ENCODE assay signal across 17 mouse cellular contexts in the genomic region with DNA sequence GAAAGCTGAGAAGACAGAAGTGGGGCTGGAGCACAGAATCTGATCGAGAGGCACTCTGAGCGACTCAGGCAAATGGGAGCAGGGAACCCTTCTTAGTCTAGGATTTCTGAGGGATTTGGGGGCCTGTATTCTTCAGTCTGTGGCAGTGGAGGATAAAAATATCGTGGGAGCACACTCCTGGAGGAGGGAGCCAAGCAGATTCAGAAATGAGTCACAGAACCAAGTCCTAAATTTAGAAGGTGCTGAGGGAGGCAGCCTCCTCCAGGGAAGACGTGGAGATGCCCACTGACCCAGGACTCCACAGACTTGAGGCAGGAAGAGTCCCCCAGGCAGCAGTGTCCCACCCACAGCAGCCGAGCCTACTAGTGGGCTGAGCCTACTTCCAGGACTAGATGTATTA. TPM values are rescaled to one million over a fixed set of nuclear protein-coding genes. Genes with fewer than 3 reads are reported as not detected.
A peak's percentile ranks its signal among the peaks of the same experiment; 100 is the strongest.
DNase-seq lines count a peak whose midpoint lies in the region; ATAC-seq and TF ChIP-seq lines count a peak whose summit lies in the region.
"Had no signal": no experiment of that assay in that cellular context is flagged by ENCODE, and none has a peak within 500 bp of the region (broad histone marks: within the 10 kb centered on the region; RNA-seq: fewer than 3 reads in every experiment).

No protein-coding gene starts in this region.

- DNase-seq in heart, postnatal 36 days = no peak
- DNase-seq in liver = no peak
- peak; percentile 63 to 79 for DNase-seq in frontal cortex, postnatal 36 days (ENCODE audit: low spot score in 2 of 2)
- no peak for DNase-seq in thymus, postnatal 36 days
- no peak for DNase-seq in heart, postnatal 10 days
- DNase-seq: adrenal gland, postnatal 25 days; cerebellum, postnatal 14 days; heart, adult 11 months; spleen, adult 18-20 months; thymus, postnatal 25 days had no signal

- H3K4me1 ChIP-seq in heart, embryonic 16.5 days (ENCODE audit: control insufficient read depth, insufficient read depth, low read length) = peaks cover 31% of the 10 kb centered on the region
- peaks cover 90% of the 10 kb centered on the region for H3K4me1 ChIP-seq in liver, embryonic 15.5 days (replicated peaks)
- peaks cover 24% of the 10 kb centered on the region for H3K4me1 ChIP-seq in olfactory bulb, adult 2 months (ENCODE audit: control insufficient read depth, insufficient read depth, low read length)
- H3K4me1 ChIP-seq: midbrain, embryonic 15.5 days had no signal

- no peak for TF ChIP-seq CTCF in olfactory bulb, adult 2 months (IDR thresholded peaks at IDR 0.05; ENCODE audit: insufficient read depth, low read depth, low read length)

- H3K9ac ChIP-seq in heart, embryonic 16.5 days (ENCODE audit: low read length) = peak overlapping the region; percentile 38
- H3K9ac ChIP-seq in liver, embryonic 15.5 days = no peak overlapping the region
- H3K9ac ChIP-seq: midbrain, embryonic 15.5 days; stomach, embryonic 15.5 days had no signal

- no peak overlapping the region for H3K4me2 ChIP-seq in heart, embryonic 16.5 days (ENCODE audit: low read depth, low read length)
- no peak overlapping the region for H3K4me2 ChIP-seq in liver, embryonic 15.5 days
- H3K4me2 ChIP-seq: midbrain, embryonic 15.5 days; stomach, embryonic 15.5 days had no signal

- no peaks in the 10 kb centered on the region for H3K27me3 ChIP-seq in heart, embryonic 16.5 days (ENCODE audit: control insufficient read depth, insufficient read depth, low read length)
- no peaks in the 10 kb centered on the region for H3K27me3 ChIP-seq in liver, embryonic 15.5 days
- H3K27me3 ChIP-seq: stomach, embryonic 15.5 days had no signal

- H3K4me3 ChIP-seq in heart, embryonic 16.5 days (ENCODE audit: low read length) = no peak overlapping the region
- H3K4me3 ChIP-seq in liver, embryonic 15.5 days (replicated peaks) = no peak overlapping the region
- H3K4me3 ChIP-seq in olfactory bulb, adult 2 months (ENCODE audit: insufficient read depth, low read depth, low read length) = no peak overlapping the region
- H3K4me3 ChIP-seq: embryonic facial prominence, embryonic 10.5 days; hindbrain, embryonic 10.5 days; midbrain, embryonic 15.5 days; stomach, embryonic 15.5 days had no signal

- H3K36me3 ChIP-seq in heart, embryonic 16.5 days (ENCODE audit: control insufficient read depth, insufficient read depth) = no peaks in the 10 kb centered on the region
- no peaks in the 10 kb centered on the region for H3K36me3 ChIP-seq in liver, embryonic 15.5 days (replicated peaks)
- H3K36me3 ChIP-seq: embryonic facial prominence, embryonic 10.5 days; hindbrain, embryonic 10.5 days; midbrain, embryonic 15.5 days; stomach, embryonic 15.5 days had no signal

- ATAC-seq in heart, embryonic 16.5 days (replicated peaks; ENCODE audit: extremely low read depth, insufficient read depth, low FRiP score) = no peak
- no peak for ATAC-seq in liver, embryonic 15.5 days (ENCODE audit: insufficient read depth)
- ATAC-seq: midbrain, embryonic 15.5 days had no signal

- TF ChIP-seq POLR2A in olfactory bulb, adult 2 months (IDR thresholded peaks at IDR 0.05; ENCODE audit: insufficient read depth, low read depth, low read length) = no peak

- H3K27ac ChIP-seq in heart, embryonic 16.5 days (ENCODE audit: low read length) = no peak overlapping the region
- peak overlapping the region; percentile 33; the same call in 1 of the 2 replicates for H3K27ac ChIP-seq in liver, embryonic 15.5 days (replicated peaks)
- H3K27ac ChIP-seq in olfactory bulb, adult 2 months (ENCODE audit: insufficient read depth, low read depth, low read length) = peak overlapping the region; percentile 97
- H3K27ac ChIP-seq: embryonic facial prominence, embryonic 10.5 days; hindbrain, embryonic 10.5 days; midbrain, embryonic 15.5 days; stomach, embryonic 15.5 days had no signal

- intact Hi-C loops in heart, postnatal 36 days (cut with DNase I) = no loop called here
- intact Hi-C loops in heart, postnatal 10 days (cut with DNase I) = loop anchor here (5.0 kb wide), 1 partner anchor 33 kb away; a partner anchor contains a TSS

- WGBS in heart, embryonic 16.5 days = 39% methylated on average over 5 of the region's 5 CpGs
- WGBS in liver, embryonic 15.5 days (ENCODE audit: insufficient replicate concordance) = 68% methylated on average over 5 of the region's 5 CpGs
- 20% methylated on average over 5 of the region's 5 CpGs for WGBS in olfactory bulb, adult 2 months

- H3K9me3 ChIP-seq in heart, embryonic 16.5 days (replicated peaks; ENCODE audit: control insufficient read depth, low read length) = no peaks in the 10 kb centered on the region
- no peaks in the 10 kb centered on the region for H3K9me3 ChIP-seq in liver, embryonic 15.5 days (replicated peaks)
- H3K9me3 ChIP-seq: embryonic facial prominence, embryonic 10.5 days; hindbrain, embryonic 10.5 days; midbrain, embryonic 15.5 days; stomach, embryonic 15.5 days had no signal

RNA-seq across cellular contexts. Expression of a gene that starts 2.5 kb away (rescaled TPM):
- 27.0 and 31.3 TPM in 2 replicates for polyA plus RNA-seq in heart, embryonic 16.5 days (2015; fragmentation: Nextera tagmentation; extraction: Ambion mirVana)
- 10 to 100 TPM; 48.3 to 61.3 TPM for total RNA-seq in heart, postnatal 36 days (2021)
- 122 and 143 TPM in 2 replicates for polyA plus RNA-seq in liver, embryonic 15.5 days (2015; fragmentation: Nextera tagmentation; extraction: Ambion mirVana)
- not detected in 2 replicates for polyA plus RNA-seq in olfactory bulb, adult 2 months (2012; ENCODE audit: insufficient read depth, insufficient read length, low replicate concordance, missing spikeins)
- total RNA-seq in heart, postnatal 10 days (2021) = 10 to 100 TPM; 22.1 to 32.3 TPM

RNA-seq across cellular contexts. Expression of a gene that starts 12.3 kb away (rescaled TPM):
- polyA plus RNA-seq in heart, embryonic 16.5 days (2015; fragmentation: Nextera tagmentation; extraction: Ambion mirVana) = 32.1 and 35.1 TPM in 2 replicates
- 10 to 100 TPM in 1 of 2 experiments, 1 to 10 TPM in 1; 8.6 to 12.7 TPM for total RNA-seq in heart, postnatal 36 days (2021)
- polyA plus RNA-seq in liver, embryonic 15.5 days (2015; fragmentation: Nextera tagmentation; extraction: Ambion mirVana) = 5.2 and 5.9 TPM in 2 replicates
- polyA plus RNA-seq in olfactory bulb, adult 2 months (2012; ENCODE audit: insufficient read depth, insufficient read length, low replicate concordance, missing spikeins) = not detected in 2 replicates
- 10 to 100 TPM; 11.4 to 13.7 TPM for total RNA-seq in heart, postnatal 10 days (2021)

RNA-seq across cellular contexts. Expression of a gene that starts 33.5 kb away (rescaled TPM):
- polyA plus RNA-seq in heart, embryonic 16.5 days (2015; fragmentation: Nextera tagmentation; extraction: Ambion mirVana) = 32.6 and 35.1 TPM in 2 replicates
- total RNA-seq in heart, postnatal 36 days (2021) = 10 to 100 TPM; 28.7 to 33.9 TPM
- polyA plus RNA-seq in liver, embryonic 15.5 days (2015; fragmentation: Nextera tagmentation; extraction: Ambion mirVana) = 14.5 and 19.8 TPM in 2 replicates
- polyA plus RNA-seq in olfactory bulb, adult 2 months (2012; ENCODE audit: insufficient read depth, insufficient read length, low replicate concordance, missing spikeins) = not detected in 2 replicates
- total RNA-seq in heart, postnatal 10 days (2021) = 10 to 100 TPM; 49.4 to 50.7 TPM

Comparison
In these comparisons a context has a peak if more than half of its experiments do, and no peak if none do; other contexts are left out.
1. DNase-seq: peak in frontal cortex, postnatal 36 days (2 of 2); none in heart, postnatal 36 days (0 of 2), liver (single experiment), thymus, postnatal 36 days (0 of 2) and heart, postnatal 10 days (0 of 2).
2. RNA of a gene that starts 2.5 kb away (polyA plus RNA-seq): 122 to 143 TPM in liver, embryonic 15.5 days and 27.0 to 31.3 TPM in heart, embryonic 16.5 days; not detected in olfactory bulb, adult 2 months; every median in the first group is over 10 times any median in the second.